Mouse (Mus musculus) c-Kit-negative CD71-positive TER-119-positive erythroid progenitor cells, embryonic 14.5 days (primary cell): ENCODE data around the gene Myo10.

ENCODE experiments used
- DNase-seq: peaks from one replicate; pipeline ENCODE4 v3.0.0-alpha.2; 2013; ENCODE audit warnings: low read depth, low spot score

Myo10 gene

GRCm38 (mm10) chr15:25611178-25611577, 11.1 kb upstream of the Myo10 start:
- DNase-seq, result no peak

- DNase-seq, result no peak
Observed at GRCm38 (mm10) chr15:25620560-25620959, 1.8 kb upstream of the Myo10 start.

GRCm38 (mm10) chr15:25621351-25622199, 750 bp upstream of the Myo10 start:
- no peak for DNase-seq

GRCm38 (mm10) chr15:25622867-25623471, 644 bp downstream of the Myo10 start:
- no peak for DNase-seq

- no peak for DNase-seq
Observed at GRCm38 (mm10) chr15:25623556-25624180, 1.3 kb downstream of the Myo10 start.

- DNase-seq, result no peak
Observed at GRCm38 (mm10) chr15:25624263-25624662, 1.9 kb downstream of the Myo10 start.

GRCm38 (mm10) chr15:25625471-25625870, 3.1 kb downstream of the Myo10 start:
- no peak for DNase-seq

- DNase-seq, result no peak
Observed at GRCm38 (mm10) chr15:25627012-25627411, 4.7 kb downstream of the Myo10 start.

GRCm38 (mm10) chr15:25628251-25628650, 5.9 kb downstream of the Myo10 start:
- no peak for DNase-seq

GRCm38 (mm10) chr15:25630716-25631115, 8.4 kb downstream of the Myo10 start:
- no peak for DNase-seq

- no peak for DNase-seq
Observed at GRCm38 (mm10) chr15:25631332-25631731, 9.0 kb downstream of the Myo10 start.

GRCm38 (mm10) chr15:25632902-25633301, 10.6 kb downstream of the Myo10 start:
- no peak for DNase-seq

- DNase-seq, result no peak
Observed at GRCm38 (mm10) chr15:25633674-25634340, 11.5 kb downstream of the Myo10 start.

- no peak for DNase-seq
Observed at GRCm38 (mm10) chr15:25637727-25638126, 15.4 kb downstream of the Myo10 start.

- no peak for DNase-seq
Observed at GRCm38 (mm10) chr15:25639217-25639616, 16.9 kb downstream of the Myo10 start.

GRCm38 (mm10) chr15:25640840-25641752, 18.8 kb downstream of the Myo10 start:
- DNase-seq, result no peak

- DNase-seq, result no peak
Observed at GRCm38 (mm10) chr15:25642214-25643058, 20.1 kb downstream of the Myo10 start.

GRCm38 (mm10) chr15:25645862-25646261, 23.5 kb downstream of the Myo10 start:
- no peak for DNase-seq

- no peak for DNase-seq
Observed at GRCm38 (mm10) chr15:25648287-25648686, 26.0 kb downstream of the Myo10 start.

- no peak for DNase-seq
Observed at GRCm38 (mm10) chr15:25650371-25650770, 28.0 kb downstream of the Myo10 start.
